Mouse (Mus musculus) adrenal gland, adult 2 months (tissue): ENCODE measurements around the gene Smap1. TPM values are rescaled to one million over a fixed set of nuclear protein-coding genes. Genes with fewer than 3 reads are reported as not detected.

Source experiments
- DNase-seq: peaks from one replicate; pipeline ENCODE4 v3.0.0; 2021
- polyA plus RNA-seq: library from polyadenylated mRNA; depleted of rRNA; stranded (reverse); fragments of >200 nt; gene quantifications from 2 replicates; pipeline ENCODE4 v1.2.3, GENCODE M21; 2012
- total RNA-seq, 2 experiments: library from RNA; stranded (reverse); gene quantifications; 2 replicates each; pipeline ENCODE4 v1.2.3; 2021

Gene Smap1
- total and polyA plus RNA-seq, 3 experiments: 34.4 to 96.9 (median 56.6) TPM

DNA sequence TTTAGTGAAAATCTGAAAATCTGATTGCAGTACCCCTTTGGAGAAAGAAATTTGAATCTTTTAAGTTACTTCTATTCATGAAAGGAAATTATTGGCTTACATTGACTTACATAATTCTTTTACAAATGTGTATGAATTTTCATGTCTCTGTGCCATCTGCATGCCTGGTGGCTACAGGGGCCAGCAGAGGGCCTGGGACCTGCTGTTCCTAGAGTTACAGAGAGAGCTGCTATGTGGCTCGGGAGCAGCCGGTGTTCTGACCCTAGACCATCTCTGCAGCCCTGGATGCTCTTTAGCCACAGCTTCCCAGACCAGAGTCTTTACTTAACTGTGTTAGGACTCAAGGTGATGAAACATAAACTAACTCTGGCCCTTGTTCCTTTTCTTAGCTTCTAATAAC is 1.8 kb downstream of the Smap1 start:
- DNase-seq: peak; percentile 10

- DNase-seq: peak; percentile 28
These were observed 3.0 kb downstream of the Smap1 start for GRCm38 (mm10) chr1:23919086-23919485.

DNA sequence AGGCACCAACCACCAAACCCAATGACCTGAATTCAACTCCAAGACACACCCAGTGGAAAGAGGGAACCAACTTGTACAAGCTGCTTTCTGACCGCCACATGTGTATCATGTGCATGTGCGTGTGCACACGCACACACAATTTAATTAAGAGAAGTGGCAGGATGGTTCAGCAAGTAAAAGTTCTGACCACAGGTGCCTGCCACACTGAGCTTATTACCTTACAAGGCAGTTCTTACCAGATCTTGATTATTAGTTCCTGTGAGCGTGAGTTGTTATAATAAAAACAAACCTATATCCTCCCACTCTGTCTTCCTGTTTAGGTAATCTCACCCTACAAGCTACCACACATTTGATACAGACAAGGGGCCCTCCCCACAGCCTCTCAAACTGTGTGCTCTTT is 6.6 kb downstream of the Smap1 start:
- no peak for DNase-seq

GRCm38 (mm10) chr1:23912988-23913387 is 9.1 kb downstream of the Smap1 start:
- no peak for DNase-seq

DNA sequence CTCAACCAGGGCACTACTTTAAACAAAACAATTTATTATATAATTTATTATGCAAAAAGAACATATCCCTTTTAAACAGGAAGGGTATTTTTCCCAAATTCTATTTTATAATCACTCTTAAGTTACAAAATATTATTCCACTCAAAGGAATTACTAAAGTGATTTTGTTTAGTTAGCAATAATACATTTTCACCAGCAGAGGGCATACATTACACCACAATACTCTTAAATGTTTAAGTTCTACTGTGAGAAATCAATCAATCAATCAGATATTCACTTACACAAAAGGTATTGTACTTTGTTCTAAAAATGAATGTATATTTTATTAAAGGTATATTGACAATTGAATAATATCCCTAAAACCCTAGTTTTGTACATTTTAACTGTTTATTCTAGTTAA is 16.0 kb downstream of the Smap1 start:
- no peak for DNase-seq

- no peak for DNase-seq
These were observed 18.8 kb downstream of the Smap1 start for GRCm38 (mm10) chr1:23903340-23903739.

DNA sequence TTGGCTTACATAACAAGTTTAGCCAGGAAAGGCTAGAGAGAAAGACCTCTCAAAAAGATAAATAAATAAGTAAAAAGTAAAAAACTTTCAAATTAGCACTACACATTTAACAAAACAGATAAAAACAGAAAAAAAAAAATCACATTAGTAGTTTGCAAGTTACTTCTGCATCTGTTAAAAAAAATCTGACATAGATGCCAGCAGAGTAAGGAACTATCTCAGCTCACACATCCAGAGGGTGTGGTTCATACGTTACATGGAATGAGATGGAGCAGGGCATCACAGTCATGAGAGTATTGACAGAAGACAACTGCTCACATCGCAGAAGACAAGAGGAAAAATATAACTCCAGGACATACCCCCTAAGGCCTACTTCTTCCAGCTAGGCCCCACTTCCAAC is 19.4 kb downstream of the Smap1 start:
- DNase-seq: no peak

DNA sequence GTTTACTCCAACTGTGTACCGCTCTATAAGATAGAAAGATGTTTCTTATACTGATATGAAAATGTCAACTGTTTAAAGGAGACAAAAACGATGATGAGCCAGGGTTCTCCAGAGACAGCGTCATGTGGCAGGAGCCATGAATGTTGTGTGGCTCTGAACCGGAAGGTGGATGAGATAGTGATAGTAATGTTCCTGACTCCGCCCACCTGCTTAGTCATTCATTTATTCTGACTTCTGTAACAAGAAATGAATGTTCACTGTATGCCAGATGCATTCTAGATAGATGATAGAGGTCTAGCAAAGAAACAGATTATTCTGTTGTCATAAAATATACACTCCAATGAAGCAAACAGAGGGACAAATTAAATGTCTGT is 22.5 kb downstream of the Smap1 start:
- no peak for DNase-seq

GRCm38 (mm10) chr1:23899020-23899646 is 23.0 kb downstream of the Smap1 start:
- DNase-seq: no peak

- no peak for DNase-seq
These were observed 30.0 kb downstream of the Smap1 start for GRCm38 (mm10) chr1:23892072-23892471.

DNA sequence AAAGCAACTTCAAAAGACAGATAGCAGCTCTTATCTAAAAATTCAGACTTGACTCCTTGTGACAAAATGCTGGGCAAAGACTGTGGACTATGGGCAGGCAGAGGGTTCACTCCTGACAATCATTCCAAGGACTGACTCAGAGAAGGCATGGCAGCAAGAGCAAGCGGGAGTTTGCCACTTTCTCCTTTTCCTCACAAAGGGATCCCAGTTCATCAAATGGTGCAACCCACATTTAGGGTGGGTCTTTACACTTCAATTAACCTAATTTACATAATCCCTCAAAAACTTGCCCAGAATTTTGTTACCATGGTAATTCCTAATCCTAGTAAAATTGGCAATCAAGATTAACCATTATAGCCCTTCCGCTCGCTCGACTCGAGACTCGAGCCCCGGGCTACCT is 37.2 kb downstream of the Smap1 start:
- DNase-seq: no peak

- DNase-seq: no peak
These were observed 37.9 kb downstream of the Smap1 start for GRCm38 (mm10) chr1:23884087-23884668.

GRCm38 (mm10) chr1:23882681-23883080 is 39.4 kb downstream of the Smap1 start:
- no peak for DNase-seq

GRCm38 (mm10) chr1:23872194-23872593 is 49.9 kb downstream of the Smap1 start:
- no peak for DNase-seq

- no peak for DNase-seq
These were observed 54.7 kb downstream of the Smap1 start for GRCm38 (mm10) chr1:23867350-23867862.

DNA sequence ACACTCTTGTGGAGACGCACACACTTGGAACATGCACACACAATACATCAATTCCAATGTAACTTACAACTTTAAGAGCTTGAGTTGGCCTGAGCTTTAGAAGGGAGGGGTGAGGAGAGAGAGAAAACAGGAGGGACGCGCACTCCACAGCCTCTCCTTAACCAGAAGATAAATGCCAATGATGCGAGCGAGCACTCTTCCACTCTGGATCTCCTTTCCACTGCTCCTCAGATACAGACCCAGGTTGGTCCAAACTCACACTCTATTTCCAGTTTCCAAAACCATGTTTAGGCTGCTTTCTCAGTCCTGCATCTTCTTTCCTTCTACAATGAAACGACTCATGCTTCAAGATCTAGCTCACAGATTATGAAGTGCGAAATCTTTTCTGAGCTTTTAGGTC is 56.6 kb downstream of the Smap1 start:
- DNase-seq: no peak

DNA sequence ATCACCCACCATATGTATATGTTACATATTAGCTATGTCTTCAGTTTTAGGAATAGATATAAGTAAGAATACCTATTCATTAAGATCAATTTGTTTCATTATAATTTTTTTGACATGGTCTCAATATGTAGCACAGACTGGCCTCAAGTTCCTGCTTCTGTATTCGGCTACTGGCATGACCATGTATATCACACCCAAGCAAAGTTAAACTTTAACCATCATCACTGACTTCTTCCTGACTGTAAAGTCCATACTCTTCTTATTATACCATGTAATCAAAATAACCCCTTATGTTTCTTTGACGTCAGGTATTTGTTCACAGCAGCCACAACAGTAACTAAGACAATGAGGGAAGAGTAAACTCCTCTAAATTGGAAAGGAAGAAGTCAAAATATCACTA is 61.2 kb downstream of the Smap1 start:
- DNase-seq: no peak

GRCm38 (mm10) chr1:23855623-23856022 is 66.5 kb downstream of the Smap1 start:
- DNase-seq: no peak

GRCm38 (mm10) chr1:23846044-23846680 is 76.0 kb downstream of the Smap1 start:
- DNase-seq: no peak

DNA sequence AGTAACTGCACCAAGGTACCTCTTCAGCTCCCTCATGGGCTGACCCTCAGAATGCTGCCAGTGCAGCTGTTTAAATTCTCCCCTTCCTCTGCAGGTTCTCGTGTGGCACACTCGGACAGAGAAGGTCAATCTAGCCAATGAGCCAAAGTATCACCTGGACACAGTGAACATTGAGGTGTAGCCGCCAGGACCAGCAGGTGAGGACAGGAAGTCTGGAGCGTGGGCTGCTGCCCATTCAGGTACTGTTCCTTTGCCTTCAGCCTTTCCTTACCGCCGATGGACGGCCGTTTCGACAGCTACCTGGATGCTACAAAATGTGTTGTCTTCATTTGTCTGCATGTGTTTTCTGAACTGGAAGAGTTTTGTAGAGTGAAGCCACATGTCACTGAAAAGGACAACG is 77.1 kb downstream of the Smap1 start:
- DNase-seq: no peak

DNA sequence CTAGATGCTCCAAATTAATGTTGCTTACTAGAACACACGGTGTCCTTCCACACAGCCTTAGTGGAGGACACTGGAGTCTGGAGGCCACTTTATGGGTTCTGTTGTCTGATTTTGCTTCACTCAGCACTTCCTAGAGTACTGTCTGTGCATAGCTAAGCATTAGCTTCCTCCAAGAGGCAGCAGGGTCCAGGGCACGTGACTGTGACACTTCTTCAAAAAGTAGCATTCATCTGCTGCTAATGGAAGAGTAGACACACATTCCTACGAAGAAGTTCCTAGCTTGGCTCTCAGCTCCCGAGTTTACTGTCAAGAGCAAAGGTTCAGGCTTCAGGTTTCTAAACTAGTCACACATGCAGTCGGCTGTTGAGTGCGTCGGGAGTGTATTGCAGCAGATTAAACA is 78.3 kb downstream of the Smap1 start:
- no peak for DNase-seq

GRCm38 (mm10) chr1:23842629-23843028 is 79.5 kb downstream of the Smap1 start:
- no peak for DNase-seq

DNA sequence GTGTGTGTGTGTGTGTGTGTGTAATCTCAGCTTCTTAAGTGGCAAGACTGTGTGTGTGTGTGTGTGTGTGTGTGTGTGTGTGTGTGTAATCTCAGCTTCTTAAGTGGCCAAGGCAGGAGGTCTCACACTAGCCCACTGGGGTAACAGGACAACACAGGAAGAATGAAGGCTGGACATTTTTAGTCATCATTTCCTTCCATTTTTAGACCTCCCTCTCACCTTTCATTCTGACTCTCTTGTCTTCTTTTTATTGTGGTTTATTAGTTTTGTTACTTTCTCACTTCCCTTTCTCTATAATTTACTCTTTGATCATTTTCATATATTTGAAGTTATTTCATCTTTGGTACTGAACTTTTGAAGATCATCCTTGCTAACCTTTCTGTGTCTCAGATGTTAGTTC is 81.2 kb downstream of the Smap1 start:
- no peak for DNase-seq

DNA sequence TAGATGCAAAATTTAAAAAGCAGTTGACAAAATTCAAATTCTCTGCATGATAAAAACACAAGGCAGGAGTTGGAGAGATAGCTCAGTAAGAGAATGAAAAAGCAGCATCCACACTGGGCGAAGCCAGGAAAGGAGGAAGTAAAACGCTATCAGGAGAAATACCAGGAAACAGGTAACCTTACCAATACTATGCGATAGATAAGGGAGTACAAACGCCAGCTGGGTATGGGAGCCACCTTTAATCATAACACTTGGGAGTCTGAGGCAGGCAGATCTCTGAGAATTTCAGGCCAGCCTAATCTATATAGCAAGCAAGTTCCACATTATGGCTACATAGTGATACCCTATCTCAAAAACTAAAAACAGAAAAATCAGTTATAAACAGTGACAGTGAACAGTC is 85.5 kb downstream of the Smap1 start:
- DNase-seq: no peak
